Mouse (Mus musculus): ENCODE results near the gene Snx10. TPM values are rescaled to one million over a fixed set of nuclear protein-coding genes. Genes with fewer than 3 reads are reported as not detected.

Gene Snx10
- polyA plus RNA-seq, 2 experiments from 2014 or later = 27.6 to 32.1 TPM

DNA sequence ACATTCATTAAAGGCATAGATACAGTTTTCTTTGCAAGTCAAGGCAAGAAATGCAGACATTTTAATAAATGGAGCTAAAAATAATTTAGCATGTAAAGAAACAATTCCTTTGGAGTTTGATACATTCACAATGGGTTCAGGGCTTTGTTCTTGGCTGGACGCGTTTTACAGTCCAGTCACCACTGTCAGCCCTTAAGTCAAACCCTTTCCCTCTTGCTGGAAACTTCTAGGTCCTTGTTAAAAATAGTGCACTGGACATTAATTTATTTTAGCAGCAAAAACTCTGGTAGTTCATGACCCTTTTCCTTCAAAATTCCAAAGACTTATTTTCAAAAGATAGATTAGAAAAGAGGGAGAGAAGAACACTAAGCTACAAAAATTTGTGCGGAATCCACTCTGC is 68.1 kb downstream of the Snx10 start:
- no peak for ATAC-seq

GRCm38 (mm10) chr6:51592356-51593115 is 68.8 kb downstream of the Snx10 start:
- ATAC-seq = peak; percentile 79

DNA sequence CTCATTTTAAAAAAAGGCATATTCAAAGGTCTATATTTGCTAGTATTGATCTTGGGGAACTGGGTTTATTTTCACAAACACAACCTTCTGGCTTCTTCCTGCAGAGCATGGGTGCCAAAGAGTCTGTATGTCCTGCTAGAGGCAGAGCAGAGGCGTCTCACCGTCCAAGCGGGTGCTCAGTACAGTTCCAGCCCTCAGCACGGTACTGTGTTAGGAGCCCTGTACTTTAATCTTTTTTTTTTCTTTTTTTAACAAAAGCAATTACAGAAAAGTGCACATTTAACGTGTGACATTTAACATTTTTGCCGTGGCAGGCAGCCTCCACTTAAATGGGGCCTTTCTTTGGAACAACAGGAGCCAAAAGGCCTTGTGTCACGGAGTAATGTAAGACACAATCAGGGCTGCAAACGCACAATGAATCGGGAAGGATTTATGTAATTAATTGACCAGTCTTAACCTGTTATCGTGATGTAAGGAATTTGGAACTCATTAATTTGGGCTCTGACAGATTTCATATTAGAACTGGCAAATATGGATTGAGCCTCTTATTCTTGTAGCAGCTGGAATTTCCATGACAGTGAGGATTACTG is 69.8 kb downstream of the Snx10 start:
- no peak for ATAC-seq

GRCm38 (mm10) chr6:51594516-51594915 is 70.8 kb downstream of the Snx10 start:
- no peak for ATAC-seq

GRCm38 (mm10) chr6:51598058-51598457 is 74.4 kb downstream of the Snx10 start:
- no peak for ATAC-seq

GRCm38 (mm10) chr6:51600412-51600811 is 76.7 kb downstream of the Snx10 start:
- ATAC-seq = no peak

GRCm38 (mm10) chr6:51602341-51602740 is 78.6 kb downstream of the Snx10 start:
- ATAC-seq = no peak

DNA sequence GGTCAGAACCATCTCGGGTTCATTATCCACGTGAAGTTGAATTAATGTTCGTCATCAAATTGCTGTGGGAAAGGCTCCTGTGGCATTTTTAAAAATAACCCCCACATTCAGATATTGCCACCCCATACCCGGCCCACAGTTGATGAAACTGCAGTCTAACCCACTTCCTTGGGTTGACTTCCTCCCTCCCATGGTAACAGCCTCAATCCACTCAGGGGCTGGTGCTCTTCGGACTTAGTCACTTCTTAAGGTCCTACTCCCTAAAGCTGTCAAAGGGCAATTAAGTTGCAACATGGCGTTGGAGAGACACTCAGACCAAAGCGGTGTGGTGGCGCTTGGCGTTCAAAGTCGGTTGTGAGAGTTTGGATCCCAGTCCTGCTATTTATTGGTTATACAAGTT is 80.0 kb downstream of the Snx10 start:
- ATAC-seq = no peak

- no peak for ATAC-seq
Observed at GRCm38 (mm10) chr6:51606245-51606644, 82.5 kb downstream of the Snx10 start.

GRCm38 (mm10) chr6:51606803-51607202 is 83.1 kb downstream of the Snx10 start:
- no peak for ATAC-seq

- ATAC-seq = no peak
Observed at GRCm38 (mm10) chr6:51611621-51612020, 87.9 kb downstream of the Snx10 start.

DNA sequence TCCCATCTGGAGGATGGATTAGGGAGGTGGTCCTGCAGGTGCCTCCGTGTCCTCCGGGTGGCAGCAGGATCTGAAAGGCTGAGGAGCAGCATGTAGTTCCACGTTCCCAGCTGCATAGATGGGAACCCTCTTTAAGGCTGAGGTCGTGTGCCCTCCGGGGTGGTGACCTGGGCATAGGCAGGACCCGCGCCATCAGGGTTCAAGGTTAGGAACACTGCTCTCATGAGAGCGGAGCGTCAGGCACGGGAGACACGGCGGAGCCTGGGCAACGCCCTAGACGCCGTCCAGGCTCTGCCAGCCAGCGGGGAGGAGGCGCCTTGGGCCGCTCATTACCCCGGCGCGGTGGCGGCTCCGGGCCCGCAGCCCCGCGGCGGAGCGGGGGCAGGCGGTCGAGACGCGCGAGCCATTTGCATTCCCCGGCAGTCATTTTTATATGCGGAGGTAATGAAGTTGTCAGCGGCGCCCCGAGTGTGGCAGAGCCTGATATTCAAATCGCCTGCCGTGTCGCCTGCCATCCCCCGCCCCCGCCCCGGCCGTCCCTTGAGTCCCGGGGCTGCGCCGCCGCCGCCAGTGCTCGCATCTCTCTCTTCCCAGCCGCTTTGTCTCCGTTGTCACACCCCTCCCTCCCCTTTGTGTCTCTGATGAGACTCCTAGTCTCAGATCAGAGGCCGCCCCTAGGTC is 88.8 kb downstream of the Snx10 start:
- ATAC-seq = peak; percentile 41

DNA sequence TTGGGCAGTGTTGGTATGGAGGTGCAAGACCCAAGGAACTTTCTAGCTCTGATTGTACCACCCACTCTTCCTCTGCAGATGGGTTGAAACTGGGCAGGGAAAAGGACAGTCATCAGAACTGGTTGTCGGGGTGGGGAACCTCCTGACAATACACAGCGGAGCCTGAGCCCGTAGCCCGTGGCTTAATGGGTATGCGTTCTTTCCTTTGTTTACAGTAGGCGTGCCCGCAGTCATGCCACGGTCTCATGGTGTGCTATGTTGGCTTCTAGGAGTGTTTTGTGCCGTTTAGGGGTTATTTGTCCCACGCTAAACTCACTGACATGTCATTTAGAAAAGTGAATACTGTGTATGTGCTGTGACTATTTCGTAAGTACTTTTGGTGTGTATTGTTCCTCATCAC is 90.0 kb downstream of the Snx10 start:
- ATAC-seq = no peak

- ATAC-seq = no peak
Observed at GRCm38 (mm10) chr6:51626843-51627242, 103.1 kb downstream of the Snx10 start.

DNA sequence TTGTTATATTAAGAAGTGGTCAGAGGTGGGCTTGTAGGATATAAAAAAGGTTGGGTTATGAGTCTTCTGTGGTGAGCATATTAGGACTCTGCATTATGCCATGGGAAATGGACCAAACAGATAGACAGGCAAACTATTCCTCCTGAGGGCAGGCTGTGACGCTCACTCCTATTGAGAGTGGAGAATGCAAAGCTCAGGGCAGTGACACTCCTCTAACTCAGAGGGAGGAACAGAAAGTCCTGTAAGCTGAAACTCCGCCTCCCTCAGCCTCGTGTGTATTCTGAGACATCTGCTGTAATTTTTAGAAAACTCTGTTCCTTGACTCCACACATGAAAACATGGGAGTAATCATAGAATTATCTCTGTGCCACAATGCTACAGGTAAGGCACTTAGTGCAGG is 106.0 kb downstream of the Snx10 start:
- ATAC-seq = no peak

GRCm38 (mm10) chr6:51630184-51630583 is 106.5 kb downstream of the Snx10 start:
- no peak for ATAC-seq

DNA sequence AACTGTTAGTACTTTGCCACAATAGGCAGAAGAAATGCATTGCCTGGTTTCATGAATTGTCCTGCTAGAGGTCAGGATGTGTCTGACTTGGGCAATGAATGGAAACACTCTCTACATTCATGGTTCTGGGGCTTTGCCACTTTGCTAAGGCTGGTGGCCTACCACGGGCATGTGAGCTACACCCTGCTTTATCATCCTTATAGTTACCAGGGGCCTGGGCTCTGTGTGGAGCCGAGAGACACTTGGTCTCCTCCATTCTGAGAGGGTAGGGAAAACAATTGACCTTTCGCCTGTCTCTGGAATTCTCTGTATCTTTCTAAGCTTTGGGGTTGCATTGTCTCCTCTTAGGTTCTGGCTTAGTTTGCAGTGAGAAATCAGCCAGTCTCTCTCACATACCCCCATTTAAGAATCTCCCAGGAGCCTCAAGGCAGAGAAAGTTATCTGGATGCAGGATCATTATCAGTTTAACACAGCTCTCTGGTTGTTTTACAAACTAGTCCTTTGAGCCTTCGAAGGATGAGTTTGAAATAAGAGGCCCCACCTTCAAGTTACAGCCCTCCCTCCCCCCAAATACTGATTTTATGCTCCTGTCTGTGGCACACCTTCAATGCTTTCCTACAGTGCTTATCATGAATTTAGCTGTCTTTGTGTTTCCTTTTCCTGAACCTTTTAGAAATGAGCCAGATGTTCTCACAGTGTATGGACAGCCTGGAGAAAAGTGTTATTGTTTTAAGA is 109.4 kb downstream of the Snx10 start:
- ATAC-seq = no peak

DNA sequence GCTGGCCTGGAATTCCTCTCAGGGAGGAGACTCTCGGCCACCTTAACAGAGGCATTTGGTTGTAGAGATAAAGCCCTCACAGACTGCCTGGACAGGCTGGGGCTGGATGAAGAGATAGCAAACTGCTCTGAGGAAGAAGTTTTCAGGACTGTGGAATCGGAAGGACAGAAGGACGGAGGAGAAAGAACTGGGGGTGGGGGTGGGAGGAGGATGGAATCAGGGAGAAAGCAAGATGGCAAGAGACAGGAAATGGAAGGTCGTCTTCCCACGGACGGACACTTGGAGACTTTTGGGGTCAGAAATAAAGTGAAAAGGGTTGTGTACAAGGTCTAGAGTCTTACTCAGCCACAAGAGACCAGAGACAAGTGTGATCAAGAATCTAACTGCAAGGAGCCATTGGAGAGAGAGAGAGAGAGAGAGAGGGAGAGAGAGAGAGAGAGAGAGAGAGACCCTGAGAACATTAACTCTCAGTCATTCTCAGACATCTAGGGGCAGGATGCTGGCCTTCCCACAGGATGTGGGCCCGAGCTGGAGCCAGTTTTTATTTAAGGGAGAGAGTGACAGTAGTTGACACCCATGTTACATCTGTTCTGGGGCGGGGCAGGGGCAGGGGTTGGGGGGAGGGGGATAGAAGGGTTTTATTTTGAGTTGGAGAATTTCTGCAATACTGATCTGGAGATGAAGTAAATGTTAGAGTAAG is 110.1 kb downstream of the Snx10 start:
- ATAC-seq = no peak

GRCm38 (mm10) chr6:51636019-51636568 is 112.4 kb downstream of the Snx10 start:
- no peak for ATAC-seq
